Mouse (Mus musculus) midbrain, embryonic 12.5 days (tissue): ENCODE measurements around the gene Rpl9-ps1. TPM values are rescaled to one million over a fixed set of nuclear protein-coding genes. Genes with fewer than 3 reads are reported as not detected.

Experiments
- ATAC-seq: fragments of 200-750 bp; cut with Nextera tagmentation; 2 replicates; pipeline ENCODE4 v1.8.0; 2017; ENCODE audit warnings: low read depth, moderate TSS enrichment, moderate library complexity; ENCODE audit not compliant: low FRiP score
- H3K27ac ChIP-seq: fragments of 300-500 bp; sonication (generic); replicated peaks from 2 replicates; pipeline ENCODE4 v1.5.1; 2016; ENCODE audit warnings: mild to moderate bottlenecking
- H3K27me3 ChIP-seq: fragments of 300-500 bp; sonication (generic); 2 replicates; pipeline ENCODE4 v1.6.1; 2016; ENCODE audit warnings: mild to moderate bottlenecking
- H3K36me3 ChIP-seq: fragments of 300-500 bp; sonication (generic); 2 replicates; pipeline ENCODE4 v1.6.1; 2016
- H3K4me1 ChIP-seq: fragments of 300-500 bp; sonication (generic); 2 replicates; pipeline ENCODE4 v1.6.1; 2016
- H3K4me2 ChIP-seq: fragments of 300-500 bp; sonication (generic); replicated peaks from 2 replicates; pipeline ENCODE4 v1.6.1; 2016; ENCODE audit warnings: mild to moderate bottlenecking, moderate library complexity
- H3K4me3 ChIP-seq: fragments of 300-500 bp; sonication (generic); 2 replicates; pipeline ENCODE4 v1.5.1; 2016; ENCODE audit warnings: mild to moderate bottlenecking
- H3K9ac ChIP-seq: fragments of 300-500 bp; sonication (generic); replicated peaks from 2 replicates; pipeline ENCODE4 v1.6.1; 2016; ENCODE audit warnings: mild to moderate bottlenecking, moderate library complexity
- H3K9me3 ChIP-seq: fragments of 300-500 bp; sonication (generic); 2 replicates; pipeline ENCODE4 v1.6.1; 2016; ENCODE audit warnings: mild to moderate bottlenecking
- WGBS: fragments of 180-500 bp; shearing (Covaris S2); methylation state at CpG from one replicate; pipeline ENCODE4 v1.1.7; 2016; 5-methylcytosine and 5-hydroxymethylcytosine counted together
- polyA plus RNA-seq: library from polyadenylated mRNA; unstranded; fragments of >200 nt; fragmentation: Nextera tagmentation; extraction: Ambion mirVana; gene quantifications from 2 replicates; pipeline ENCODE4 v1.2.1, GENCODE M21; 2016

Rpl9-ps1 gene
- polyA plus RNA-seq, 1 experiment from 2014 or later: not detected

- no peak for ATAC-seq
Measured at GRCm38 (mm10) chr11:83618238-83618637, 27.2 kb downstream of the Rpl9-ps1 start.

GRCm38 (mm10) chr11:83616586-83616985 is 28.8 kb downstream of the Rpl9-ps1 start:
- no peak overlapping the region for H3K9ac ChIP-seq
- H3K27me3 ChIP-seq: no peaks in the 10 kb centered on the region
- no peaks in the 10 kb centered on the region for H3K4me1 ChIP-seq
- H3K9me3 ChIP-seq: no peaks in the 10 kb centered on the region
- H3K4me3 ChIP-seq: no peak overlapping the region
- WGBS: 85% methylated on average over 1 of the region's 1 CpGs
- no peak for ATAC-seq
- no peak overlapping the region for H3K4me2 ChIP-seq
- no peak overlapping the region for H3K27ac ChIP-seq
- H3K36me3 ChIP-seq: no peaks in the 10 kb centered on the region

More at GRCm38 (mm10) chr11:83618238-83618637, 27.2 kb downstream of the Rpl9-ps1 start:
- 70% methylated on average over 5 of the region's 5 CpGs for WGBS
- Histone ChIP-seq H3K4me3 (no peak overlapping the region), H3K27ac (no peak overlapping the region), H3K36me3 (no peaks in the 10 kb centered on the region), H3K9ac (no peak overlapping the region), H3K9me3 (no peaks in the 10 kb centered on the region), H3K4me1 (no peaks in the 10 kb centered on the region), H3K27me3 (no peaks in the 10 kb centered on the region), H3K4me2 (no peak overlapping the region)

GRCm38 (mm10) chr11:83610900-83611299 is 34.5 kb downstream of the Rpl9-ps1 start:
- H3K9me3 ChIP-seq: no peaks in the 10 kb centered on the region
- 87% methylated on average over 2 of the region's 2 CpGs for WGBS
- no peak overlapping the region for H3K4me2 ChIP-seq
- H3K27ac ChIP-seq: no peak overlapping the region
- no peak overlapping the region for H3K4me3 ChIP-seq
- no peaks in the 10 kb centered on the region for H3K36me3 ChIP-seq
- no peak for ATAC-seq
- H3K27me3 ChIP-seq: no peaks in the 10 kb centered on the region
- no peak overlapping the region for H3K9ac ChIP-seq
- no peaks in the 10 kb centered on the region for H3K4me1 ChIP-seq

GRCm38 (mm10) chr11:83606396-83606795 is 39.0 kb downstream of the Rpl9-ps1 start:
- no peak overlapping the region for H3K4me3 ChIP-seq
- H3K9me3 ChIP-seq: no peaks in the 10 kb centered on the region
- no peak overlapping the region for H3K27ac ChIP-seq
- 60% methylated on average over 1 of the region's 1 CpGs for WGBS
- no peak overlapping the region for H3K4me2 ChIP-seq
- no peak for ATAC-seq
- H3K9ac ChIP-seq: no peak overlapping the region
- no peaks in the 10 kb centered on the region for H3K27me3 ChIP-seq
- H3K4me1 ChIP-seq: no peaks in the 10 kb centered on the region
- H3K36me3 ChIP-seq: no peaks in the 10 kb centered on the region

- WGBS: 93% methylated on average over 3 of the region's 3 CpGs
Measured at GRCm38 (mm10) chr11:83605535-83605934, 39.9 kb downstream of the Rpl9-ps1 start.

GRCm38 (mm10) chr11:83604698-83605097 is 40.7 kb downstream of the Rpl9-ps1 start:
- Histone ChIP-seq H3K4me2 (no peak overlapping the region), H3K9ac (no peak overlapping the region), H3K4me3 (no peak overlapping the region), H3K9me3 (no peaks in the 10 kb centered on the region), H3K4me1 (no peaks in the 10 kb centered on the region), H3K36me3 (no peaks in the 10 kb centered on the region), H3K27me3 (no peaks in the 10 kb centered on the region), H3K27ac (no peak overlapping the region)
- no peak for ATAC-seq
- 91% methylated on average over 4 of the region's 4 CpGs for whole genome bisulfite sequencing

More at GRCm38 (mm10) chr11:83605535-83605934, 39.9 kb downstream of the Rpl9-ps1 start:
- H3K4me3 ChIP-seq: no peak overlapping the region
- H3K27ac ChIP-seq: no peak overlapping the region
- no peak overlapping the region for H3K9ac ChIP-seq
- H3K4me1 ChIP-seq: no peaks in the 10 kb centered on the region
- no peaks in the 10 kb centered on the region for H3K36me3 ChIP-seq
- ATAC-seq: no peak
- no peak overlapping the region for H3K4me2 ChIP-seq
- H3K9me3 ChIP-seq: no peaks in the 10 kb centered on the region
- no peaks in the 10 kb centered on the region for H3K27me3 ChIP-seq

GRCm38 (mm10) chr11:83603399-83603798 is 42.0 kb downstream of the Rpl9-ps1 start:
- Histone ChIP-seq H3K36me3 (no peaks in the 10 kb centered on the region), H3K4me2 (no peak overlapping the region), H3K9ac (no peak overlapping the region), H3K4me1 (no peaks in the 10 kb centered on the region), H3K9me3 (no peaks in the 10 kb centered on the region), H3K27me3 (no peaks in the 10 kb centered on the region), H3K27ac (no peak overlapping the region), H3K4me3 (no peak overlapping the region)
- WGBS: 91% methylated on average over 3 of the region's 3 CpGs
- ATAC-seq: no peak

- Histone ChIP-seq H3K27ac (no peak overlapping the region), H3K9ac (no peak overlapping the region), H3K4me2 (no peak overlapping the region), H3K36me3 (no peaks in the 10 kb centered on the region), H3K4me3 (no peak overlapping the region), H3K27me3 (no peaks in the 10 kb centered on the region), H3K9me3 (no peaks in the 10 kb centered on the region), H3K4me1 (no peaks in the 10 kb centered on the region)
- WGBS: 91% methylated on average over 2 of the region's 2 CpGs
- no peak for ATAC-seq
Measured at GRCm38 (mm10) chr11:83600576-83600975, 44.8 kb downstream of the Rpl9-ps1 start.

GRCm38 (mm10) chr11:83598991-83599390 is 46.4 kb downstream of the Rpl9-ps1 start:
- H3K4me3 ChIP-seq: no peak overlapping the region
- no peaks in the 10 kb centered on the region for H3K4me1 ChIP-seq
- no peak overlapping the region for H3K9ac ChIP-seq
- no peak overlapping the region for H3K27ac ChIP-seq
- H3K36me3 ChIP-seq: no peaks in the 10 kb centered on the region
- H3K27me3 ChIP-seq: no peaks in the 10 kb centered on the region
- ATAC-seq: no peak
- H3K9me3 ChIP-seq: no peaks in the 10 kb centered on the region
- H3K4me2 ChIP-seq: no peak overlapping the region
- 85% methylated on average over 3 of the region's 3 CpGs for WGBS

GRCm38 (mm10) chr11:83598207-83598837 is 47.1 kb downstream of the Rpl9-ps1 start:
- H3K27ac ChIP-seq: no peak overlapping the region
- no peaks in the 10 kb centered on the region for H3K4me1 ChIP-seq
- no peaks in the 10 kb centered on the region for H3K36me3 ChIP-seq
- no peaks in the 10 kb centered on the region for H3K27me3 ChIP-seq
- H3K4me3 ChIP-seq: no peak overlapping the region
- WGBS: 89% methylated on average over 3 of the region's 3 CpGs
- no peak for ATAC-seq
- no peak overlapping the region for H3K9ac ChIP-seq
- no peaks in the 10 kb centered on the region for H3K9me3 ChIP-seq
- no peak overlapping the region for H3K4me2 ChIP-seq

GRCm38 (mm10) chr11:83597796-83598195 is 47.6 kb downstream of the Rpl9-ps1 start:
- H3K27me3 ChIP-seq: no peaks in the 10 kb centered on the region
- H3K4me3 ChIP-seq: no peak overlapping the region
- WGBS: 92% methylated on average over 7 of the region's 7 CpGs
- ATAC-seq: no peak
- H3K4me2 ChIP-seq: no peak overlapping the region
- no peak overlapping the region for H3K27ac ChIP-seq
- no peaks in the 10 kb centered on the region for H3K4me1 ChIP-seq
- no peak overlapping the region for H3K9ac ChIP-seq
- H3K9me3 ChIP-seq: no peaks in the 10 kb centered on the region
- H3K36me3 ChIP-seq: no peaks in the 10 kb centered on the region

GRCm38 (mm10) chr11:83595669-83596455 is 49.6 kb downstream of the Rpl9-ps1 start:
- Histone ChIP-seq H3K4me3 (no peak overlapping the region), H3K9ac (no peak overlapping the region), H3K4me1 (no peaks in the 10 kb centered on the region), H3K27me3 (no peaks in the 10 kb centered on the region), H3K36me3 (no peaks in the 10 kb centered on the region), H3K4me2 (no peak overlapping the region), H3K9me3 (no peaks in the 10 kb centered on the region), H3K27ac (no peak overlapping the region)
- no peak for ATAC-seq
- 86% methylated on average over 7 of the region's 7 CpGs for WGBS
